Mouse (Mus musculus): ENCODE measurements around the gene Paqr5. TPM values are rescaled to one million over a fixed set of nuclear protein-coding genes. Genes with fewer than 3 reads are reported as not detected.
A peak's percentile ranks its signal among the peaks of the same experiment; 100 is the strongest.

Paqr5 gene
- polyA plus RNA-seq, 1 experiment: 0.02 TPM

DNA sequence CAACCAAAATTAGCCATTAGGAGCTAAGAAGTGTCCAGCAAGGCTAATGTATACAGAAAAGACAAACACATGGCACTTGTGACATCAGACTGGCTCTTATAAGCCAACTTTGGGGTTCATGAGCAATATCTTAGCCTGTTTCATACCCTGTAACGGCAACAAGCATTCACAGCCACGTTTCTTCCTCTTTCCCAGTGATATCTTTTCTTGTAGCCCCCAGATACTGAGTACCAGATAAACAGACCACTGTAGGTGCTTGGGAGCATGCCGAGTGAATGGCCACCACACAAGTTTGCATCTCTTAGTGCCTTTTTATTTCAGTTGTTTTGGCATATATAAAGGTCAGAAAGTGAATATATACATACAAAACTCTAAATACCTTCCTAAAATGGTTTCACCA lies 109.7 kb downstream of the Paqr5 start:
- no peak for TF ChIP-seq TCF12 (IDR thresholded peaks at IDR 0.05; ENCODE audit: insufficient read depth, poor library complexity, severe bottlenecking)
- TF ChIP-seq MYOG (IDR thresholded peaks at IDR 0.05; ENCODE audit: control insufficient read depth in 1 of 3, insufficient read depth in 1 of 3, insufficient read length in 2 of 3, low read depth in 2 of 3): no peak
- TF ChIP-seq POLR2AphosphoS2 (IDR thresholded peaks at IDR 0.05; ENCODE audit: insufficient read length, low read depth): no peak
- no peak for TF ChIP-seq SRF (IDR thresholded peaks at IDR 0.05; ENCODE audit: control insufficient read depth, insufficient read length, low read depth)
- no peak for TF ChIP-seq POLR2A (IDR thresholded peaks at IDR 0.05; ENCODE audit: insufficient read length, low read depth)
- no peak for TF ChIP-seq CEBPB (IDR thresholded peaks at IDR 0.05; ENCODE audit: insufficient read depth, poor library complexity, severe bottlenecking)
- TF ChIP-seq USF1 (IDR thresholded peaks at IDR 0.05; ENCODE audit: low read depth): no peak
- TF ChIP-seq MAX (IDR thresholded peaks at IDR 0.05; ENCODE audit: low read depth): no peak
- no peak for TF ChIP-seq MYOD1 (IDR thresholded peaks at IDR 0.05; ENCODE audit: control insufficient read depth in 1 of 3, insufficient read length in 2 of 3, low read depth in 2 of 3)
- TF ChIP-seq E2F4 (IDR thresholded peaks at IDR 0.05; ENCODE audit: insufficient read depth): no peak
- no peak for TF ChIP-seq REST (IDR thresholded peaks at IDR 0.05; ENCODE audit: insufficient read depth, insufficient read length)
- H3K4me2 ChIP-seq (ENCODE audit: low read depth): no peak overlapping the region
- peaks cover 9% of the 10 kb centered on the region for H3K79me2 ChIP-seq (ENCODE audit: control insufficient read depth, insufficient read depth)
- H3K4me3 ChIP-seq: no peak overlapping the region
- H3K36me3 ChIP-seq (ENCODE audit: control insufficient read depth, insufficient read depth): peaks cover 12% of the 10 kb centered on the region
- H3K27me3 ChIP-seq (ENCODE audit: control insufficient read depth, insufficient read depth, insufficient read length): no peaks in the 10 kb centered on the region
- no peak overlapping the region for H3ac ChIP-seq (ENCODE audit: control insufficient read depth, insufficient read length)

- Histone ChIP-seq H3ac (ENCODE audit: control insufficient read depth, insufficient read length) (no peak overlapping the region), H3K36me3 (ENCODE audit: control insufficient read depth, insufficient read depth) (no peaks in the 10 kb centered on the region), H3K27me3 (ENCODE audit: control insufficient read depth, insufficient read depth, insufficient read length) (no peaks in the 10 kb centered on the region), H3K79me2 (ENCODE audit: control insufficient read depth, insufficient read depth) (peaks cover 9% of the 10 kb centered on the region), H3K4me2 (ENCODE audit: low read depth) (peak overlapping the region; percentile 73), H3K4me3 (peak overlapping the region; percentile 89)
- TF ChIP-seq POLR2AphosphoS2 (IDR thresholded peaks at IDR 0.05; ENCODE audit: insufficient read length, low read depth) (peak; percentile 41), REST (IDR thresholded peaks at IDR 0.05; ENCODE audit: insufficient read depth, insufficient read length) (no peak)
Measured at GRCm38 (mm10) chr9:61915393-61916005, 111.2 kb downstream of the Paqr5 start.

DNA sequence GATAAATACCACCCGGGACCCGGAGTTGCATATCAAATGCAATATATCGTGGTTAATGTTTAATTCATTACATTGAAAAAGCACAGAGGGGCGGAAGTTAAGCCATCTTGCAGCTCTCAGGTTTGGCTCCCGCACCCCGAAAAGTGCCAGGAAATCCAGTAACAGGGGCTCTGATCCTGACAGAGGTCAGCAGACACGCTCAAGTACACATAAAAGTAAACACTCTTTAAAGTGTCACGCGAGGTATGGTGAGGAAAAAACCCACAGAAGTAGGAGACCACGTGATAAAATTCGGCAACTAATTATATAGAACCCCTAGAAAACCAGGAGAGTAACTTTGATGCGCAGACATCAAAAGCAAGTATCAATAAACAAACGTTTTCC lies 111.7 kb downstream of the Paqr5 start:
- peak overlapping the region; percentile 89 for H3K4me3 ChIP-seq
- H3K27me3 ChIP-seq (ENCODE audit: control insufficient read depth, insufficient read depth, insufficient read length): no peaks in the 10 kb centered on the region
- peaks cover 9% of the 10 kb centered on the region for H3K79me2 ChIP-seq (ENCODE audit: control insufficient read depth, insufficient read depth)
- H3K4me2 ChIP-seq (ENCODE audit: low read depth): peak overlapping the region; percentile 73
- H3ac ChIP-seq (ENCODE audit: control insufficient read depth, insufficient read length): peak overlapping the region; percentile 94
- TF ChIP-seq SRF (IDR thresholded peaks at IDR 0.05; ENCODE audit: control insufficient read depth, insufficient read length, low read depth): no peak
- TF ChIP-seq E2F4 (IDR thresholded peaks at IDR 0.05; ENCODE audit: insufficient read depth): no peak
- TF ChIP-seq POLR2AphosphoS2 (IDR thresholded peaks at IDR 0.05; ENCODE audit: insufficient read length, low read depth): no peak
- TF ChIP-seq CEBPB (IDR thresholded peaks at IDR 0.05; ENCODE audit: insufficient read depth, poor library complexity, severe bottlenecking): no peak
- TF ChIP-seq TCF3 (IDR thresholded peaks at IDR 0.05; ENCODE audit: insufficient read length, low read depth): no peak
- TF ChIP-seq USF1 (IDR thresholded peaks at IDR 0.05; ENCODE audit: low read depth): no peak
- no peak for TF ChIP-seq MYOD1 (IDR thresholded peaks at IDR 0.05; ENCODE audit: control insufficient read depth in 1 of 3, insufficient read length in 2 of 3, low read depth in 2 of 3)
- no peak for TF ChIP-seq TCF12 (IDR thresholded peaks at IDR 0.05; ENCODE audit: insufficient read depth, poor library complexity, severe bottlenecking)
- TF ChIP-seq MAX (IDR thresholded peaks at IDR 0.05; ENCODE audit: low read depth): no peak
- no peak for TF ChIP-seq MYOG (IDR thresholded peaks at IDR 0.05; ENCODE audit: control insufficient read depth in 1 of 3, insufficient read depth in 1 of 3, insufficient read length in 2 of 3, low read depth in 2 of 3)
- TF ChIP-seq REST (IDR thresholded peaks at IDR 0.05; ENCODE audit: insufficient read depth, insufficient read length): no peak
- no peak for TF ChIP-seq POLR2A (IDR thresholded peaks at IDR 0.05; ENCODE audit: insufficient read length, low read depth)
- no peaks in the 10 kb centered on the region for H3K36me3 ChIP-seq (ENCODE audit: control insufficient read depth, insufficient read depth)

- H3K27me3 ChIP-seq (ENCODE audit: control insufficient read depth, insufficient read depth, insufficient read length): no peaks in the 10 kb centered on the region
- H3K36me3 ChIP-seq (ENCODE audit: control insufficient read depth, insufficient read depth): no peaks in the 10 kb centered on the region
- TF ChIP-seq MYOG (IDR thresholded peaks at IDR 0.05; ENCODE audit: control insufficient read depth in 1 of 3, insufficient read depth in 1 of 3, insufficient read length in 2 of 3, low read depth in 2 of 3) (peak in 2 of 3 experiments; percentile 6 to 16), POLR2A (IDR thresholded peaks at IDR 0.05; ENCODE audit: insufficient read length, low read depth) (peak; percentile 86), USF1 (IDR thresholded peaks at IDR 0.05; ENCODE audit: low read depth) (peak; percentile 11), POLR2AphosphoS2 (IDR thresholded peaks at IDR 0.05; ENCODE audit: insufficient read length, low read depth) (peak; percentile 92), TCF3 (IDR thresholded peaks at IDR 0.05; ENCODE audit: insufficient read length, low read depth) (no peak), SRF (IDR thresholded peaks at IDR 0.05; ENCODE audit: control insufficient read depth, insufficient read length, low read depth) (peak; percentile 20), REST (IDR thresholded peaks at IDR 0.05; ENCODE audit: insufficient read depth, insufficient read length) (no peak)
- peak within 1 kb of the TSS; percentile 94 for H3ac ChIP-seq (ENCODE audit: control insufficient read depth, insufficient read length)
- peak within 1 kb of the TSS; percentile 88 for H3K4me2 ChIP-seq (ENCODE audit: low read depth)
- H3K79me2 ChIP-seq (ENCODE audit: control insufficient read depth, insufficient read depth): peaks cover 9% of the 10 kb centered on the region
- H3K4me3 ChIP-seq: peak within 1 kb of the TSS; percentile 89
Measured at GRCm38 (mm10) chr9:61914203-61914916, 112.3 kb downstream of the Paqr5 start, which contains the start of gene Rplp1. Gene Rplp1 (minus strand): TSS chr9:61914542.

All from myocyte (in vitro differentiated cells).